In genomic region chr14:54945975-54946704, GRCm38 (mm10) we compare ENCODE assay signal across 1 mouse cellular context.
TF ChIP-seq lines count a peak whose summit lies in the region.

No protein-coding gene starts in this region.

TF ChIP-seq in CH12.LX, 34 proteins besides CTCF, POLR2A, EP300 and RAD21:
- TF ChIP-seq MAZ (IDR thresholded peaks at IDR 0.05; ENCODE audit: low read depth, low read length) = no peak
- no peak for TF ChIP-seq CHD1 (IDR thresholded peaks at IDR 0.05; ENCODE audit: low read depth, low read length)
- TF ChIP-seq ETS1 (conservative IDR thresholded peaks at IDR 0.05; ENCODE audit: low read depth, low read length) = no peak
- no peak for TF ChIP-seq CHD2 (IDR thresholded peaks at IDR 0.05; ENCODE audit: low read length)
- TF ChIP-seq HCFC1 (IDR thresholded peaks at IDR 0.05; ENCODE audit: low read depth, low read length) = no peak
- no peak for TF ChIP-seq MYC (IDR thresholded peaks at IDR 0.05; ENCODE audit: low read depth, low read length)
- no peak for TF ChIP-seq SIN3A (IDR thresholded peaks at IDR 0.05; ENCODE audit: low read length)
